Mouse (Mus musculus) cortical plate, adult 2 months (tissue): ENCODE data around the gene Col23a1. TPM values are rescaled to one million over a fixed set of nuclear protein-coding genes. Genes with fewer than 3 reads are reported as not detected.

Source experiments
- H3K27ac ChIP-seq: fragments of 200-500 bp; 2 replicates; pipeline ENCODE4 v1.5.1; 2012; ENCODE audit warnings: low read length, control low read depth, inconsistent platforms; ENCODE audit not compliant: insufficient read depth
- H3K4me1 ChIP-seq: fragments of 200-500 bp; 2 replicates; pipeline ENCODE4 v1.6.1; 2011; ENCODE audit warnings: low read length; ENCODE audit not compliant: control insufficient read depth, insufficient read depth
- H3K4me3 ChIP-seq: fragments of 200-500 bp; 2 replicates; pipeline ENCODE4 v1.5.1; 2011; ENCODE audit warnings: mild to moderate bottlenecking, low read length, control low read depth; ENCODE audit not compliant: insufficient read depth
- CTCF ChIP-seq: fragments of 200-500 bp; IDR thresholded peaks from 2 replicates; pipeline ENCODE4 v1.5.1; 2011; ENCODE audit warnings: mild to moderate bottlenecking, control low read depth, low read length; ENCODE audit not compliant: insufficient read depth; ENCODE audit errors: extremely low read depth
- POLR2A ChIP-seq: fragments of 200-500 bp; IDR thresholded peaks from 2 replicates; pipeline ENCODE4 v1.6.1; 2011; ENCODE audit warnings: mild to moderate bottlenecking, low read length, control low read depth; ENCODE audit not compliant: insufficient read depth; ENCODE audit errors: extremely low read depth
- polyA plus RNA-seq: library from polyadenylated mRNA; depleted of rRNA; stranded (reverse); fragments of >200 nt; gene quantifications from 2 replicates; pipeline ENCODE4 v1.2.3, GENCODE M21; 2012

The Col23a1 gene
- polyA plus RNA-seq, 1 experiment, result 7.3 TPM

DNA sequence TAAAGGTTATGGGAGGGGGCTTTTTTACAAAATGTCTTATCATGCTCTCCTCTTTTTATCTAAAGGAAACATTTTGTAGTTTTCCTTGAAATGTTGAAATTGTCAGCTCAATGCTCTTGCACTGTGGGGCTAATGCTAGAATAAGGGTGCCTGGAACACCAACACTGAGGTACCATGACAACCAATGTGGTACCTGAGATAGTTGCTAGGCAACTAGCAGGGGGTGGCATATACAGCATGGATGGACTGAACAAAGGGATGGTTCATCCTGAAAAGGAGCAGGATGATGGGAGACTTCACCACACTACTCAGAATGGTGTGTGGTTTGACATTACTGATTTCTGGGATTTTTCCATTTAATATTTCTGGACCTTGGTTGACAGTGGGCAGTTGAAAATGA, 30.9 kb downstream of the Col23a1 start:
- no peak overlapping the region for H3K27ac ChIP-seq
- H3K4me1 ChIP-seq, result no peaks in the 10 kb centered on the region
- no peak overlapping the region for H3K4me3 ChIP-seq
- TF ChIP-seq POLR2A (no peak), CTCF (no peak)

DNA sequence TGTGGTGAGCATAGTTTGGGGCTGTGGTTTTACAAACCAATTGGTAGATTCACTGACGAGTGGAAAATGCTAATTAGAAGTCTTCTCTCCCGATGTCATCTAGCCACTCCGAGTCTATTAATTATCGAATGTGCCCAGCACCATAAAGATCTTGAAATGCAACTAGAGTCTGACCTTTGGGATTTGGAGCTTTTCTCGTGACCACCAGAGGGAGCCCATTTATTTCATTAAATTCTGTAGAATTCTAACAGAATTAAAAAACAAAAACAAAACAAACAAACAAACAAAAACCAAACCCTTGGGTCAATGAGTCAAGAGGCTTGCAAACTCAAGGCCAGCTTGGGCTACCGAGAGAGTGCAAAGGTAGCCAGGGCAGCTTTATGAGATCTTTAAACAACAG, 37.2 kb downstream of the Col23a1 start:
- no peak overlapping the region for H3K4me3 ChIP-seq
- no peak overlapping the region for H3K27ac ChIP-seq
- no peaks in the 10 kb centered on the region for H3K4me1 ChIP-seq
- TF ChIP-seq CTCF (peak; percentile 24; the same call in 1 of the 2 replicates), POLR2A (no peak)

- H3K4me3 ChIP-seq, result no peak overlapping the region
Measured at GRCm38 (mm10) chr11:51328387-51328942, 38.7 kb downstream of the Col23a1 start.

GRCm38 (mm10) chr11:51329837-51330714, 40.4 kb downstream of the Col23a1 start:
- no peak overlapping the region for H3K27ac ChIP-seq
- no peak overlapping the region for H3K4me3 ChIP-seq
- no peaks in the 10 kb centered on the region for H3K4me1 ChIP-seq
- no peak for TF ChIP-seq POLR2A

More at GRCm38 (mm10) chr11:51328387-51328942, 38.7 kb downstream of the Col23a1 start:
- TF ChIP-seq CTCF (no peak), POLR2A (no peak)
- H3K4me1 ChIP-seq, result no peaks in the 10 kb centered on the region
- no peak overlapping the region for H3K27ac ChIP-seq

DNA sequence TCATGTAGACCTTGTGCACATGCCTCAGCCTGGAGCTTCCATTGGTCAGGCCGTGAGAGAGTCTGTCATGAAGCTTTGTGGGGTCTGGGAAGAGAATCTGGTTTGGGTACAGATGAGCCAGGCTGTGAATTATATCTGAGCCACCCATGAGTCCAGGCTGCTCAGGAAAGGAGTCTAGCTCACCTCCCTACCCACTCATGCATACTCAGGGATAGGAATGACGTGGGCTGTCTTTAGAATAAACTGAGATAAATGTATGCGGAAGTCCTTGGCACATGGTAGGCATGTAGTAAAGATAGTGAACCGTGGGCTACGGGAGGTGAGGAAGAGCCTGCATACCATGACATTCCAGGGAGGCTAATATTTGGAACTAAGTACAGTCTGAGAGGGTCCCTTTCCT, 44.3 kb downstream of the Col23a1 start:
- H3K4me1 ChIP-seq, result no peaks in the 10 kb centered on the region; the same call in none of the 2 replicates
- TF ChIP-seq POLR2A (no peak), CTCF (no peak)
- no peak overlapping the region for H3K4me3 ChIP-seq
- no peak overlapping the region for H3K27ac ChIP-seq

DNA sequence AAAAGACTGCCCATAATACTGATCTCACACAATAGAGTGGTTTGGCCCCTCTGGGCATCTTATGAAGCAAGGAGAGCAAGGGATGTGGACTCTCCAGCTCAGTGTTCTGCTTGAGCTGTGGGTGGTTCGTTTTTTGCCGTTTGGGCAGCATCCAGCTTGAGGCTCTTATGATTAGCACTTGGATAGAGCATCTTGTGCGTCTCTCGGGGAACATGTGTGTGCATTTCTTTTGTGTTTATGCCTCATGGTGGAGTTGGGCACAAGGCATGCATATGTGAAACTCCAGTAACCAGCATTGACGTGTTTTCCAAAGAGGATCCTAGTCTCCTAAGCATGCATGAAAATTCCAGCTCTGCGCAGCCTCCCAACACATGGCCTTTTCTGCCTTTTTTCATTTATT, 47.9 kb downstream of the Col23a1 start:
- peaks cover 1% of the 10 kb centered on the region for H3K4me1 ChIP-seq
- no peak for TF ChIP-seq POLR2A
- TF ChIP-seq CTCF, result no peak
- no peak overlapping the region for H3K27ac ChIP-seq
- H3K4me3 ChIP-seq, result no peak overlapping the region

GRCm38 (mm10) chr11:51338416-51338815, 48.7 kb downstream of the Col23a1 start:
- no peak for TF ChIP-seq CTCF
- no peak for TF ChIP-seq POLR2A
- Histone ChIP-seq H3K4me3 (no peak overlapping the region), H3K4me1 (peaks cover 2% of the 10 kb centered on the region), H3K27ac (no peak overlapping the region)

GRCm38 (mm10) chr11:51341091-51341490, 51.4 kb downstream of the Col23a1 start:
- no peak overlapping the region for H3K27ac ChIP-seq
- H3K4me1 ChIP-seq, result peaks cover 2% of the 10 kb centered on the region; the same call in 1 of the 2 replicates
- no peak overlapping the region for H3K4me3 ChIP-seq
- TF ChIP-seq CTCF (no peak), POLR2A (no peak)

DNA sequence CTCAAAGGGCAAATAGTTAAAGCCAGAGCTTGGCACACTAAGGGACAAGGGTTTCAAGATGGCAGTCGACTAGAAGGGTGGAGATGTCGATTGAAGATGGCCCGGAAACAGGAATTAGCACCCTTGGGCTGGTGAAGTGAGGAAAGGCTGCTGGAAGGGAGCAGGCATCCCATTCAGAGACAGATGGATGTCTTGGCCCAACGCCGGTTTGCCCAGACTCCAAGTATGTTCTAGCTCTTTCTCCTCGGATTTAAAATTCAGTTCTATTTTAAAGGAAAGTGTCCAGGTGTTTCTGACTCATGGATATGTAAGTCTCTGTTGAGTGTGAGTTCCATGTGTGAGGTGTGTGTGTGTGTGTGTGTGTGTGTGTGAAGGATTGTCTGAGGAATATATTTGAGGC, 53.1 kb downstream of the Col23a1 start:
- H3K27ac ChIP-seq, result no peak overlapping the region
- peaks cover 2% of the 10 kb centered on the region; the same call in 1 of the 2 replicates for H3K4me1 ChIP-seq
- no peak overlapping the region for H3K4me3 ChIP-seq
- no peak for TF ChIP-seq POLR2A
- no peak for TF ChIP-seq CTCF

DNA sequence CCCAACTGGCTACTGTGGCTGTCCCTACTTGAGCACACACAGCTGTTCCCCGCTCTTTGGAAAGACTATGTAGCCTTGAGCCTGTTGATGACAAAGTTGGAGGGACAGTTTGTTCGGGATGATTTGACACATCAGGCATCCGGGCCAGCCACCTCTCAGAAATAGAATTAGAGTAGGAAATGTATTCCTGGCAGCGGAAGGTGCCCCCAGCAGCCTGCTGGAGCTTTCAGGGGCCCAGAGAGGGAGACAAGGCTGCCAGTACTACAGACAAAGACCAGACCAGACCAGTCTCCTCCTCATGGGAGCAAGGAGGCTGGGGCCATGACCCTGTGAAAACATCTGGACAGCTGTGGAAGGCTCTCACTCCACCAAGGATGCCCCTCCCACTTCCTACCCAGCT, 53.6 kb downstream of the Col23a1 start:
- TF ChIP-seq CTCF (no peak), POLR2A (no peak)
- H3K27ac ChIP-seq, result no peak overlapping the region
- peaks cover 2% of the 10 kb centered on the region; the same call in 1 of the 2 replicates for H3K4me1 ChIP-seq

More for the DNA sequence above, 53.6 kb downstream of the Col23a1 start:
- H3K4me3 ChIP-seq, result no peak overlapping the region
